Mouse (Mus musculus) monocyte, adult 5-6 weeks (primary cell): Measurements from ENCODE around the gene Mapk1. TPM values are rescaled to one million over a fixed set of nuclear protein-coding genes. Genes with fewer than 3 reads are reported as not detected.
A peak's percentile ranks its signal among the peaks of the same experiment; 100 is the strongest.

Source experiments
- ATAC-seq: fragments of 153-309, 156-312 bp; replicated peaks from 2 replicates; pipeline ENCODE4 v1.8.0; 2017; ENCODE audit warnings: mild to moderate bottlenecking; ENCODE audit not compliant: low TSS enrichment, insufficient number of reproducible peaks, severe bottlenecking, poor library complexity, low FRiP score
- total RNA-seq: library from RNA; stranded (forward); fragments of 200-1000, 200-491, 200-594 nt; gene quantifications from 3 replicates; pipeline ENCODE4 v1.2.3, GENCODE M21; 2017

The Mapk1 gene
- total RNA-seq, 1 experiment from 2014 or later = 121 TPM

GRCm38 (mm10) chr16:17073000-17073399, 89.8 kb downstream of the Mapk1 start:
- no peak for ATAC-seq

DNA sequence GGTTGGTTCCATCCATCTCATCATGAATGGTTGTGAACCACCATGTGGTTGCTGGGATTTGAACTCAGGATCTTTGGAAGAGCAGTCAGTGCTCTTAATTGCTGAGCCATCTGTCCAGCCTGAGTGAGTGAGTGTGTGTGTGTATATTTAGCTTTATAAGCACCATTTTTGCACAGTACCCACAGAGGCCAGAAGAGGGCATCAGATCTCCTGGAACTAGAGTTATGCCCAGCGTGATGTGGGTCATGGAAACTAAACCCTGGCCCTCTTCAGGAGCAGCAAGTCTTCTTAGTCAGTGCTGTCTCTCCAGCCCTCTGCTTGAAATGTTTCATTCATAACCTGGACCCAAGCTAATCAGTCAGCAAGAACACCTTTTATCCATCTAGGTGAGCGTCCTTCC, 93.1 kb downstream of the Mapk1 start:
- ATAC-seq = no peak

DNA sequence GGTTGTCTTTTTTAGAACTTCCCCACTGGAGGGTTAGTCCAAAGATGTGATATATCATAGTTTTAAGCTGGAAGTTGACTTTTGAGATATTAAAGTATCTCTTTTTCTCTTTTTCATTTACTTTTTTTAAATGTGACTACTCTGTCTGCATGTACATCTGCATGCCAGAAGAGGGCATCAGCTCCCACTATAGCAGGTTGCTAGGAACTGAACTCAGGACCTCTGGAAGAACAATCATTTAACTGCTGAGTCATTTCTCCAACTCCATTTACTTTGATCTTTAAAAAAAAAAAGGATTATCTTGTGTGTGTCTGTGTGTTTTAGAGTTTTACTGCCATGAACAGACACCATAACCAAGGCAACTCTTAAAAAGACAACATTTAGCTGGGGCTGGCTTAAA, 93.7 kb downstream of the Mapk1 start:
- ATAC-seq = no peak

GRCm38 (mm10) chr16:17078101-17078500, 94.9 kb downstream of the Mapk1 start:
- ATAC-seq = no peak

- ATAC-seq = no peak
These were observed 99.1 kb downstream of the Mapk1 start for GRCm38 (mm10) chr16:17082121-17082792.

- ATAC-seq = peak; percentile 36
These were observed 102.5 kb downstream of the Mapk1 start for GRCm38 (mm10) chr16:17085636-17086035.

DNA sequence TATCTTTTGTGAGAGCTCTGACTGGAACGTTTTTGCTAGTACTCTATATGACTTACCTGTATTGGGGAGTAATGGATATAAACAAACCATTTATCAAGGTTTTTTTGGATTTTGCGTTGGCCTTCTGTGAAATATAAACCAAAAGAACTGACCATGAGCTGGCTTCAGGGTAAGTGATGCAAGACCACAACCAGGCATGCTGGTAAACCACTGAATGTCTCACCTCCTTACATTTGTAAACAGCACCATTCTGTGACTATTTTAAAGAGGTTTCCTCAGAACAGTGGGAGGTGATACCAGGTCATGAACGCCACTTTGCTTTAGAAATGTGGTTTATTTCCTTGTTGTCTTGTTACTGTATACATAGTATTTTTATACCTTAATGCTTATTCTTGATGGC, 103.1 kb downstream of the Mapk1 start:
- no peak for ATAC-seq

DNA sequence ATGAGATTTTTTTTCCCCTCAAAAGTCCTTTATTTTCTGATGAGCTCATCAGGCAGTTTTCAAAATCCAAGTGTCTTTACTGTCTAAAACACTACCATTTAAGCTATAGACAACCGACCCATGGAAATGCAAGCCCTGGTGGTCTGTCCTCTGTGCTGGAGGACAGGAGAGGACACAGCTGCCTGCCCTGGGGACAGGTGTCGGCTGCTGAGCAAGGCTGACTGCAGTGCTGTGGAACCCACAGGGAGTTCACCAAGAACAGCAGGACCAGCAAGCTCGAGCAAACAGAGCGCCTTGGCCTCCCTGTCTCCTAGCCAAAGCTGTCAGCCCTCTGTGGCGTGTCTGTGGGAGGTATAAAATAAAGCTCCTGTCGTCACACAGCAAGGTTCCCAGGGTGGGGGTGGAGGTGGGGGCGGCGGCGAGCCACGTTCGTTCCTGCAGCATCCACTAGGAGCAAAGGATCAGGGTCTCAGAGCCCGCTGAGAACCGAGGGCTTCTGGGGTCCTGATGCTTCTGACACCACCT, 103.5 kb downstream of the Mapk1 start:
- ATAC-seq = no peak

GRCm38 (mm10) chr16:17088346-17088745, 105.2 kb downstream of the Mapk1 start:
- no peak for ATAC-seq

GRCm38 (mm10) chr16:17096938-17097337, 113.8 kb downstream of the Mapk1 start:
- ATAC-seq = no peak

Other genes starting within 250 kb of the Mapk1 start
- gene Spag6l, start 153.9 kb upstream of the Mapk1 start, total RNA-seq = 1.7 TPM in 1 of 3 replicates, not detected in the others
- not detected in 3 replicates for gene Igll1, start 119.4 kb upstream of the Mapk1 start, total RNA-seq
- gene Top3b, start 112.6 kb upstream of the Mapk1 start, total RNA-seq = 56.2 to 96.3 TPM (median 60.3 TPM) in 3 replicates
- 0.68 TPM in 1 of 3 replicates, not detected in the others for gene Vpreb1, start 112.5 kb upstream of the Mapk1 start, total RNA-seq
- gene Ppm1f, start 86.9 kb upstream of the Mapk1 start, total RNA-seq = 4.3 to 10.6 TPM (median 6.3 TPM) in 3 replicates
- gene Ypel1, start 86.3 kb downstream of the Mapk1 start, total RNA-seq = 1.1 to 10.3 TPM (median 3.9 TPM) in 3 replicates
- gene Ppil2, start 127.9 kb downstream of the Mapk1 start, total RNA-seq = 116 to 187 TPM (median 132 TPM) in 3 replicates
- gene 2610318N02Rik, start 141.8 kb downstream of the Mapk1 start, total RNA-seq = 0.53 to 2.7 TPM (median 1.5 TPM) in 3 replicates
- 39.0 to 54.2 TPM (median 52.4 TPM) in 3 replicates for gene Sdf2l1, start 149.0 kb downstream of the Mapk1 start, total RNA-seq
- gene Ydjc, start 161.2 kb downstream of the Mapk1 start, total RNA-seq = 0.96 to 1.5 TPM (median 1.2 TPM) in 3 replicates
- 0.19 to 0.53 TPM in 2 of 3 replicates, not detected in the other for gene Ccdc116, start 163.8 kb downstream of the Mapk1 start, total RNA-seq
- gene Ube2l3, start 219.3 kb downstream of the Mapk1 start, total RNA-seq = 72.4 to 90.6 TPM (median 82.3 TPM) in 3 replicates
- gene Rimbp3, start 225.2 kb downstream of the Mapk1 start, total RNA-seq = 0.10 to 0.19 TPM in 2 of 3 replicates, not detected in the other